Mouse (Mus musculus) neural tube, embryonic 11.5 days (tissue): ENCODE results near the gene Ckm. TPM values are rescaled to one million over a fixed set of nuclear protein-coding genes. Genes with fewer than 3 reads are reported as not detected.
A peak's percentile ranks its signal among the peaks of the same experiment; 100 is the strongest.

Experiments
- ATAC-seq: fragments of 200-750 bp; cut with Nextera tagmentation; 2 replicates; pipeline ENCODE4 v1.8.0; 2017; ENCODE audit warnings: moderate number of reproducible peaks, mild to moderate bottlenecking, moderate TSS enrichment, moderate library complexity; ENCODE audit not compliant: insufficient read depth, low FRiP score, low TSS enrichment
- DNase-seq: peaks from one replicate; pipeline ENCODE4 v3.0.0-alpha.2; 2015; ENCODE audit warnings: low spot score
- H3K27ac ChIP-seq: fragments of 300-500 bp; sonication (generic); 2 replicates; pipeline ENCODE4 v1.5.1; 2014; ENCODE audit warnings: low read depth, mild to moderate bottlenecking, low read length
- H3K27me3 ChIP-seq: fragments of 300-500 bp; sonication (generic); 2 replicates; pipeline ENCODE4 v1.6.1; 2014; ENCODE audit warnings: mild to moderate bottlenecking, low read length, mixed read lengths; ENCODE audit not compliant: control insufficient read depth, insufficient read depth
- H3K36me3 ChIP-seq: fragments of 300-500 bp; sonication (generic); 2 replicates; pipeline ENCODE4 v1.6.1; 2014; ENCODE audit warnings: mild to moderate bottlenecking, low read length, moderate library complexity, mixed read lengths; ENCODE audit not compliant: control insufficient read depth, insufficient read depth
- H3K4me1 ChIP-seq: fragments of 300-500 bp; sonication (generic); 2 replicates; pipeline ENCODE4 v1.6.1; 2014; ENCODE audit warnings: low read length, mixed read lengths; ENCODE audit not compliant: control insufficient read depth, insufficient read depth
- H3K4me2 ChIP-seq: fragments of 300-500 bp; sonication (generic); 2 replicates; pipeline ENCODE4 v1.6.1; 2014; ENCODE audit warnings: low read depth, mild to moderate bottlenecking, moderate library complexity
- H3K4me3 ChIP-seq: fragments of 300-500 bp; sonication (generic); 2 replicates; pipeline ENCODE4 v1.5.1; 2014; ENCODE audit warnings: low read depth, low read length
- H3K9ac ChIP-seq: fragments of 300-500 bp; sonication (generic); 2 replicates; pipeline ENCODE4 v1.6.1; 2014; ENCODE audit warnings: mild to moderate bottlenecking, low read length
- H3K9me3 ChIP-seq: fragments of 300-500 bp; sonication (generic); 2 replicates; pipeline ENCODE4 v1.6.1; 2016; ENCODE audit warnings: low read length; ENCODE audit not compliant: control insufficient read depth
- WGBS: fragments of 180-500 bp; shearing (Covaris S2); extraction: QIAGEN DNeasy Blood & Tissue Kit; methylation state at CpG from one replicate; pipeline ENCODE4 v1.1.7; 2014; 5-methylcytosine and 5-hydroxymethylcytosine counted together
- polyA plus RNA-seq: library from polyadenylated mRNA; unstranded; fragments of >200 nt; fragmentation: Nextera tagmentation; extraction: Ambion mirVana; gene quantifications from 2 replicates; pipeline ENCODE4 v1.2.1, GENCODE M21; 2014

Gene Ckm
- polyA plus RNA-seq, 1 experiment from 2014 or later, result 0.69 TPM

DNA sequence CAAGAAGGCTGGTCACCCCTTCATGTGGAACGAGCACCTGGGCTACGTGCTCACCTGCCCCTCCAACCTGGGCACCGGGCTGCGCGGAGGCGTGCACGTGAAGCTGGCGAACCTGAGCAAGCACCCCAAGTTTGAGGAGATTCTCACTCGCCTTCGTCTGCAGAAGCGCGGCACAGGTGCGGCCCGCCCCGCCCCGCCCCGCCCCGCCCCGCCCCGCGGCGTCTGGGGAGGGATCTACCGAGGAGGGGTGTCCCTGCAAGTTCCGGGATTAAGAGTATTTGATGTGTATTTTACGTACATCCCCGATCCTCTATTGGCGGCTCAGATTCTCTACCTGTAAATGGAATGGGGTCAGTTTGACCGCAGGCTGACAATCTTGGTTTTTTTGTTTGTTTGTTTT, 15.5 kb downstream of the Ckm start:
- Histone ChIP-seq H3K4me3 (no peak overlapping the region), H3K27me3 (peaks cover 22% of the 10 kb centered on the region), H3K27ac (no peak overlapping the region), H3K4me1 (no peaks in the 10 kb centered on the region), H3K4me2 (no peak overlapping the region), H3K9ac (no peak overlapping the region), H3K36me3 (no peaks in the 10 kb centered on the region), H3K9me3 (no peaks in the 10 kb centered on the region)
- 6% methylated on average over 28 of the region's 28 CpGs for WGBS
- DNase-seq, result no peak
- no peak for ATAC-seq

DNA sequence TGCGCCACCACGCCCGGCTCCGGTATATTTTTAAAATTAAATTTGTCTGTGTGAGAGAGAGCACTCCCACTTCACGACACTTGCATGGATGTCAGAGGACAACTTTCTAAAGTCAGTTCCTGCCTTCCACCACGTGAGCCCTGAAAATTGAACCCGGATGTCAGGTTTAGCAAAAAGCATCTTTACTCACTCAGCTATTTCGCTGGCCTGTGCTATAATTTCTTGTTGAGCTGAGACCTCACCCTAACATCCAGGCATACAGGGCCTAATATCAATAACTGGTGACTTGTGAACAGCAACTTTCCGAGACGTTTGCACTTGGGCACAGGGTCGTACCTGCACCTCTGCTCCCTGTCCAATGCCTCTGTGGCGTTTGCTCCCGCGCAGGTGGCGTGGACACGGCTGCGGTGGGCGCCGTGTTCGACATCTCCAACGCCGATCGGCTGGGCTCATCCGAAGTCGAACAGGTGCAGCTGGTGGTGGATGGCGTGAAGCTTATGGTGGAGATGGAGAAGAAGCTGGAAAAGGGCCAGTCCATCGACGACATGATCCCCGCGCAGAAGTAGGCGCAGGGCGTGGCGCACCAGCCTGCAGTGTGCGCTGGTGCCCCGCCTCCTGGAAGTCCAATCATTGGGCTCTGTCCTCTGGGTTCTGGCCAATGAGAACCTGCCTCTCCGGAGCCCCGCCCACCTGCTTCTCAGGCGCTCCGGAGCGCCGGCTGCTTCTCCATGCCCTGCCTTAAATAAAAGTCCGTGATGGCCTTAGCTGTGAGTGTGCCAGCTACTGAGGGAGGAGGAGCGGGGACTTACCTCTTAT, 16.5 kb downstream of the Ckm start:
- H3K36me3 ChIP-seq, result peaks cover 3% of the 10 kb centered on the region; the same call in 1 of the 2 replicates
- no peaks in the 10 kb centered on the region for H3K9me3 ChIP-seq
- ATAC-seq (peak; percentile 92), DNase-seq (peak; percentile 88)
- H3K4me2 ChIP-seq, result peak overlapping the region; percentile 38
- peaks cover 22% of the 10 kb centered on the region for H3K27me3 ChIP-seq
- WGBS, result 14% methylated on average over 43 of the region's 43 CpGs
- peak overlapping the region; percentile 29 for H3K4me3 ChIP-seq
- no peak overlapping the region for H3K27ac ChIP-seq
- no peaks in the 10 kb centered on the region for H3K4me1 ChIP-seq
- no peak overlapping the region for H3K9ac ChIP-seq

DNA sequence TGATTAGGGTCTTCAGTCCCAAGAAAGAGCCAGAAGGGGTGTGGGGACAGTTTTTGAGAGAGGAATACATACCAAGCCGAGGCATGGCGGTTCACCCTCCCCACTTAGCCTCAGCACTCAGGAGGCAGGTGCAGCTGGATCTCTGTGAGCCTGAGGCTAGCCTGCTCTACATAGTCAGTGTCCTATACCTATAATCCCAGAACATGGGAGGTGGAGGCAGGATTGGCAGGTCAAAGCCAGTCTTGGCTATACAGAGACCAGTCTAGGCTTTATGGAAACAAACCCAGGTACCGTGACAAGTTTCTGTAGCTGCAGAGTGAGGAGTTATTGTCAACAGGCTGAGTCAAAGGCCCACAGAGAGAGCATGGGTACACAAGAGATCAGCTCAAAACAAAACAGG, 18.5 kb downstream of the Ckm start:
- DNase-seq, result no peak
- peaks cover 22% of the 10 kb centered on the region for H3K27me3 ChIP-seq
- no peak for ATAC-seq
- peaks cover 10% of the 10 kb centered on the region for H3K36me3 ChIP-seq
- no peak overlapping the region for H3K4me3 ChIP-seq
- H3K4me2 ChIP-seq, result no peak overlapping the region
- no peaks in the 10 kb centered on the region for H3K9me3 ChIP-seq
- WGBS, result 89% methylated on average over 3 of the region's 3 CpGs
- no peak overlapping the region for H3K9ac ChIP-seq
- H3K4me1 ChIP-seq, result no peaks in the 10 kb centered on the region
- no peak overlapping the region for H3K27ac ChIP-seq

- 70% methylated on average over 4 of the region's 4 CpGs for WGBS
- DNase-seq (no peak), ATAC-seq (no peak)
- H3K36me3 ChIP-seq, result peaks cover 17% of the 10 kb centered on the region
- H3K4me3 ChIP-seq, result no peak overlapping the region
- H3K9ac ChIP-seq, result no peak overlapping the region
- no peaks in the 10 kb centered on the region for H3K4me1 ChIP-seq
- H3K4me2 ChIP-seq, result no peak overlapping the region
- H3K27me3 ChIP-seq, result peaks cover 20% of the 10 kb centered on the region
- no peak overlapping the region for H3K27ac ChIP-seq
- H3K9me3 ChIP-seq, result no peaks in the 10 kb centered on the region
These were observed 19.5 kb downstream of the Ckm start for GRCm38 (mm10) chr7:19424051-19424450.

DNA sequence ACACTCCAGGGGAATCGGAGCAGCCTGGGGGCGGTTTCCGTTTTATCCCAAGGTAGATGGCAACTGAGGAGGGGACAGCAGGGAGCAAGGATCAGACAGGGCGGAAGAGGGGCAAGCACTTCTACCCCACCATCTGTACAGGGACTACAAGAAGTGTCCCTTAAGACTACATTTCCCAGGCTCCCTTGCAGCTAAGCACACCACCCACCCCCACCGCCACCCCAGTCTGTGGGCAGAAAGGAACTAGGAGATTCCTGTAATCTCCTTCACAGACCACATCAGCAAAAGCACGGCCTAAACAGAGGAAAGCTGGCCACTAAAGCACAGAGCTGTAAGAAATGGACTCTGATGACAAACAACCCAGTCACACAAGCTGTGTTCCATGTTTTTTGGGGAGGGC, 21.8 kb downstream of the Ckm start:
- Histone ChIP-seq H3K4me1 (no peaks in the 10 kb centered on the region), H3K27ac (no peak overlapping the region), H3K4me2 (no peak overlapping the region), H3K27me3 (no peaks in the 10 kb centered on the region), H3K9me3 (no peaks in the 10 kb centered on the region), H3K9ac (no peak overlapping the region), H3K36me3 (peaks cover 27% of the 10 kb centered on the region), H3K4me3 (no peak overlapping the region)
- WGBS, result 82% methylated on average over 6 of the region's 6 CpGs
- DNase-seq (no peak), ATAC-seq (no peak)

- Histone ChIP-seq H3K4me2 (no peak overlapping the region), H3K27ac (no peak overlapping the region), H3K4me3 (no peak overlapping the region), H3K4me1 (no peaks in the 10 kb centered on the region), H3K27me3 (no peaks in the 10 kb centered on the region), H3K9ac (no peak overlapping the region), H3K9me3 (no peaks in the 10 kb centered on the region), H3K36me3 (peaks cover 29% of the 10 kb centered on the region)
- WGBS, result 89% methylated on average over 6 of the region's 6 CpGs
- no peak for DNase-seq
- ATAC-seq, result no peak
These were observed 22.3 kb downstream of the Ckm start for GRCm38 (mm10) chr7:19426888-19427287.

DNA sequence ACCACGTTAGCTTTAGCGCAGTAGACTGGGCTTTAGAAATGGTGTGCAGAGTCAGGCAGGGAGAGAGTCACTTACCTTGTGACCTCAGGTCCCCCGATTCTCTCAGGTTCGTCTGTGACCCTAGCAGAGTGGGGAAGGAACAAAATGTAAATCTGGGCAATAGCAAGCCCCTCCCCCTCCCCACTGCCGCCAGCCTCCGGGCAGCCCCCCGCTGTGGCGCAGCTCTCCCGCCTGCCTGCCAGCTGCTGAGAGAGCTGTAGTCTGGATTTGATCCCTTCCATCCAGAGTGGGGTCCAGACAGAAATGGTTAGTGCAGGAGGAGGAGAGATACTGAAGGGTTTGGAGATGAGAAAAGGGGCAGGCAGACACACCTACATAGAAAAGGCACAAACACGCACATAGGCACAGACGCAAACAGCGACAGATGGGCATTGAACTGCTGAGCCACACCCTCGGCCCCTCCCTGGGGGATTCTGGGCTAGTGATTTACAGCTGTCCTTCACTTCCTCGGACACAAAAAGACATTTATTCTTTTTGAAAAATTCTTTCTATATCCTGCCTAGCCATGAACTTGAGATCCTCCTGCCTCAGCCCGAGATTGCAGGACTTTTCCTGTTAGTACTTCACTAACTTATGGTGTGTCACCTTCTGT, 23.5 kb downstream of the Ckm start:
- H3K4me2 ChIP-seq, result no peak overlapping the region
- H3K4me3 ChIP-seq, result no peak overlapping the region
- H3K9me3 ChIP-seq, result no peaks in the 10 kb centered on the region
- H3K36me3 ChIP-seq, result peaks cover 40% of the 10 kb centered on the region
- no peaks in the 10 kb centered on the region for H3K4me1 ChIP-seq
- no peak for ATAC-seq
- 62% methylated on average over 15 of the region's 15 CpGs for WGBS
- H3K9ac ChIP-seq, result no peak overlapping the region
- H3K27me3 ChIP-seq, result no peaks in the 10 kb centered on the region
- DNase-seq, result no peak
- no peak overlapping the region for H3K27ac ChIP-seq

GRCm38 (mm10) chr7:19429726-19430125, 25.1 kb downstream of the Ckm start:
- H3K9me3 ChIP-seq, result no peaks in the 10 kb centered on the region
- ATAC-seq (no peak), DNase-seq (no peak)
- no peak overlapping the region for H3K9ac ChIP-seq
- H3K4me2 ChIP-seq, result no peak overlapping the region
- H3K27ac ChIP-seq, result no peak overlapping the region
- no peaks in the 10 kb centered on the region for H3K27me3 ChIP-seq
- H3K4me1 ChIP-seq, result no peaks in the 10 kb centered on the region
- WGBS, result 70% methylated on average over 8 of the region's 8 CpGs
- peaks cover 55% of the 10 kb centered on the region for H3K36me3 ChIP-seq
- H3K4me3 ChIP-seq, result no peak overlapping the region

DNA sequence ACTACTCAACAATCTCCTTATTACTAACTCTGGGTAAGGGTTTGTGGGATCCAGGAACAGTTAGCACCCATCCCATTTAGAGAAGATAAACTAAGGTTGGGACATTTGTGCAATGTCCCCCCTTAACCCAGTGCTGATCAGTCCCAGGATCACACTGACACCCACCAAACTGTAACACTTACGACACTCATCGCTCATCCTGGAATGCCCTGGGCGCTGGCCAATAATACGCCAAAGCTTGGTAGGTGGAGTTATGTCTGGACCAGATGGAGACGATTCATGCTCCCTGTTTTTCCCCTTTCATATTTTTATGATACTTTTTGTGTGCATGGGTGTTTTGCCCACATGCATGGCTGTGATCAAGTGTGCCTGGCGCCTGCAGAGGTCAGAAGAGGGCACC, 25.8 kb downstream of the Ckm start:
- Histone ChIP-seq H3K4me1 (no peaks in the 10 kb centered on the region), H3K4me2 (no peak overlapping the region), H3K27me3 (no peaks in the 10 kb centered on the region), H3K27ac (no peak overlapping the region), H3K4me3 (no peak overlapping the region), H3K9ac (no peak overlapping the region), H3K9me3 (no peaks in the 10 kb centered on the region), H3K36me3 (peaks cover 58% of the 10 kb centered on the region)
- WGBS, result 90% methylated on average over 6 of the region's 6 CpGs
- ATAC-seq (no peak), DNase-seq (no peak)
